Mouse (Mus musculus): Measurements from ENCODE around the gene S100a6. TPM values are rescaled to one million over a fixed set of nuclear protein-coding genes. Genes with fewer than 3 reads are reported as not detected.
A peak's percentile ranks its signal among the peaks of the same experiment; 100 is the strongest.

The S100a6 gene
- polyA plus RNA-seq, 1 experiment from 2014 or later, result 49.8 TPM

- ATAC-seq (ENCODE audit: insufficient number of reproducible peaks, insufficient read depth, low FRiP score, low read depth), result no peak
- H3K4me1 ChIP-seq (ENCODE audit: control insufficient read depth in 2 of 2, insufficient read depth in 2 of 2, low read length in 2 of 2), result peaks cover 16% of the 10 kb centered on the region in 2 experiments
- 72% methylated on average over 3 of the region's 3 CpGs for WGBS
These were observed 5.3 kb upstream of the S100a6 start for GRCm38 (mm10) chr3:90607361-90607760.

GRCm38 (mm10) chr3:90608223-90608622 lies 4.5 kb upstream of the S100a6 start, which contains the start of gene S100a5:
S100a5 (plus strand) TSS chr3:90608523.
- H3K4me2 ChIP-seq (ENCODE audit: low read length), result no peak within 1 kb of the TSS
- H3K4me1 ChIP-seq (ENCODE audit: control insufficient read depth in 2 of 2, insufficient read depth in 2 of 2, low read length in 2 of 2), result peaks cover 21 to 22% of the 10 kb centered on the region in 2 experiments
- H3K4me3 ChIP-seq (ENCODE audit: control insufficient read depth in 1 of 2, insufficient read depth in 1 of 2, low read depth in 1 of 2, low read length in 2 of 2), result no peak within 1 kb of the TSS
- ATAC-seq (ENCODE audit: insufficient number of reproducible peaks, insufficient read depth, low FRiP score, low read depth), result no peak
- WGBS, result 42% methylated on average over 3 of the region's 3 CpGs
- H3K27ac ChIP-seq (replicated peaks in 1 of 2; ENCODE audit: control insufficient read depth in 1 of 2, insufficient read depth in 1 of 2, low read depth in 2 of 2, low read length in 2 of 2), result no peak within 1 kb of the TSS
- no peaks in the 10 kb centered on the region for H3K36me3 ChIP-seq (ENCODE audit: control insufficient read depth, insufficient read depth, low read length)
- no peaks in the 10 kb centered on the region for H3K9me3 ChIP-seq (ENCODE audit: control insufficient read depth, low read length)
- H3K9ac ChIP-seq (ENCODE audit: low read length), result no peak within 1 kb of the TSS
- H3K27me3 ChIP-seq (ENCODE audit: control insufficient read depth, insufficient read depth, low read length), result peaks cover 4% of the 10 kb centered on the region; the same call in 1 of the 2 replicates

More at GRCm38 (mm10) chr3:90607361-90607760, 5.3 kb upstream of the S100a6 start:
- Histone ChIP-seq H3K4me3 (ENCODE audit: control insufficient read depth in 1 of 2, insufficient read depth in 1 of 2, low read depth in 1 of 2, low read length in 2 of 2) (no peak overlapping the region), H3K4me2 (ENCODE audit: low read length) (no peak overlapping the region), H3K27me3 (ENCODE audit: control insufficient read depth, insufficient read depth, low read length) (no peaks in the 10 kb centered on the region), H3K9me3 (ENCODE audit: control insufficient read depth, low read length) (no peaks in the 10 kb centered on the region), H3K27ac (replicated peaks in 1 of 2; ENCODE audit: control insufficient read depth in 1 of 2, insufficient read depth in 1 of 2, low read depth in 2 of 2, low read length in 2 of 2) (no peak overlapping the region), H3K9ac (ENCODE audit: low read length) (no peak overlapping the region), H3K36me3 (ENCODE audit: control insufficient read depth, insufficient read depth, low read length) (no peaks in the 10 kb centered on the region)

DNA sequence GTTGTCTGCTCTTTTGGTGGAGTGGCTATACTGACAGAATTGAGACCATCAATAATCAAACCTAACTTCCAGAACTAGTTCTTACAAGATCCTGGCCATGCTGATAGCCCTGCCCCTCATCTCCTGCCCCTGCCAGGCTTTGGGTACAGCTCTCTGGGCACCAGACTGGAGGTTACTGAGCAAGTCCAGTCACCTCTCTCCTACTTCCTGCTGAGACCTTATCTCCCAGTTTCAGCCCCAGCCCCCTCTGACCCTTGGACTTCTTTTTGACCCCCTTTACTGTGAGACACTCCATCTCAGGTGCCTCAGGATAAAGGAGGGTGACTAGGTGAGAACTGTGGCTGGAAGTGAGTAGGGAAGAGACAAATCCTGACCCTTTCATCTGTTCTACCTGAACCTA lies 3.6 kb upstream of the S100a6 start:
- no peak overlapping the region for H3K27ac ChIP-seq (replicated peaks in 1 of 2; ENCODE audit: control insufficient read depth in 1 of 2, insufficient read depth in 1 of 2, low read depth in 2 of 2, low read length in 2 of 2)
- no peaks in the 10 kb centered on the region for H3K36me3 ChIP-seq (ENCODE audit: control insufficient read depth, insufficient read depth, low read length)
- no peak overlapping the region for H3K4me2 ChIP-seq (ENCODE audit: low read length)
- peaks cover 4% of the 10 kb centered on the region for H3K27me3 ChIP-seq (ENCODE audit: control insufficient read depth, insufficient read depth, low read length)
- H3K4me3 ChIP-seq (ENCODE audit: control insufficient read depth in 1 of 2, insufficient read depth in 1 of 2, low read depth in 1 of 2, low read length in 2 of 2), result no peak overlapping the region
- no peak for ATAC-seq (ENCODE audit: insufficient number of reproducible peaks, insufficient read depth, low FRiP score, low read depth)
- H3K9ac ChIP-seq (ENCODE audit: low read length), result no peak overlapping the region
- peaks cover 14 to 15% of the 10 kb centered on the region in 2 experiments for H3K4me1 ChIP-seq (ENCODE audit: control insufficient read depth in 2 of 2, insufficient read depth in 2 of 2, low read length in 2 of 2)
- no peaks in the 10 kb centered on the region for H3K9me3 ChIP-seq (ENCODE audit: control insufficient read depth, low read length)

- 76% methylated on average over 3 of the region's 3 CpGs for WGBS
- peaks cover 4% of the 10 kb centered on the region for H3K27me3 ChIP-seq (ENCODE audit: control insufficient read depth, insufficient read depth, low read length)
- no peak overlapping the region for H3K4me3 ChIP-seq (ENCODE audit: control insufficient read depth in 1 of 2, insufficient read depth in 1 of 2, low read depth in 1 of 2, low read length in 2 of 2)
- no peak for ATAC-seq (ENCODE audit: insufficient number of reproducible peaks, insufficient read depth, low FRiP score, low read depth)
- no peaks in the 10 kb centered on the region for H3K9me3 ChIP-seq (ENCODE audit: control insufficient read depth, low read length)
- peaks cover 5 to 12% of the 10 kb centered on the region in 2 experiments; a peak in 3 of 4 replicates for H3K4me1 ChIP-seq (ENCODE audit: control insufficient read depth in 2 of 2, insufficient read depth in 2 of 2, low read length in 2 of 2)
- no peak overlapping the region for H3K27ac ChIP-seq (replicated peaks in 1 of 2; ENCODE audit: control insufficient read depth in 1 of 2, insufficient read depth in 1 of 2, low read depth in 2 of 2, low read length in 2 of 2)
- no peaks in the 10 kb centered on the region for H3K36me3 ChIP-seq (ENCODE audit: control insufficient read depth, insufficient read depth, low read length)
- no peak overlapping the region for H3K9ac ChIP-seq (ENCODE audit: low read length)
- no peak overlapping the region for H3K4me2 ChIP-seq (ENCODE audit: low read length)
These were observed 1.2 kb upstream of the S100a6 start for GRCm38 (mm10) chr3:90611494-90611893.

GRCm38 (mm10) chr3:90612061-90612460 lies 621 bp upstream of the S100a6 start:
- Histone ChIP-seq H3K9me3 (ENCODE audit: control insufficient read depth, low read length) (no peaks in the 10 kb centered on the region), H3K4me3 (ENCODE audit: control insufficient read depth in 1 of 2, insufficient read depth in 1 of 2, low read depth in 1 of 2, low read length in 2 of 2) (no peak overlapping the region), H3K9ac (ENCODE audit: low read length) (no peak overlapping the region), H3K36me3 (ENCODE audit: control insufficient read depth, insufficient read depth, low read length) (no peaks in the 10 kb centered on the region), H3K27ac (replicated peaks in 1 of 2; ENCODE audit: control insufficient read depth in 1 of 2, insufficient read depth in 1 of 2, low read depth in 2 of 2, low read length in 2 of 2) (no peak overlapping the region), H3K4me2 (ENCODE audit: low read length) (no peak overlapping the region), H3K27me3 (ENCODE audit: control insufficient read depth, insufficient read depth, low read length) (peaks cover 4% of the 10 kb centered on the region), H3K4me1 (ENCODE audit: control insufficient read depth in 2 of 2, insufficient read depth in 2 of 2, low read length in 2 of 2) (peaks cover 5 to 12% of the 10 kb centered on the region in 2 experiments; a peak in 3 of 4 replicates)
- WGBS, result 63% methylated on average over 4 of the region's 4 CpGs
- ATAC-seq (ENCODE audit: insufficient number of reproducible peaks, insufficient read depth, low FRiP score, low read depth), result no peak

DNA sequence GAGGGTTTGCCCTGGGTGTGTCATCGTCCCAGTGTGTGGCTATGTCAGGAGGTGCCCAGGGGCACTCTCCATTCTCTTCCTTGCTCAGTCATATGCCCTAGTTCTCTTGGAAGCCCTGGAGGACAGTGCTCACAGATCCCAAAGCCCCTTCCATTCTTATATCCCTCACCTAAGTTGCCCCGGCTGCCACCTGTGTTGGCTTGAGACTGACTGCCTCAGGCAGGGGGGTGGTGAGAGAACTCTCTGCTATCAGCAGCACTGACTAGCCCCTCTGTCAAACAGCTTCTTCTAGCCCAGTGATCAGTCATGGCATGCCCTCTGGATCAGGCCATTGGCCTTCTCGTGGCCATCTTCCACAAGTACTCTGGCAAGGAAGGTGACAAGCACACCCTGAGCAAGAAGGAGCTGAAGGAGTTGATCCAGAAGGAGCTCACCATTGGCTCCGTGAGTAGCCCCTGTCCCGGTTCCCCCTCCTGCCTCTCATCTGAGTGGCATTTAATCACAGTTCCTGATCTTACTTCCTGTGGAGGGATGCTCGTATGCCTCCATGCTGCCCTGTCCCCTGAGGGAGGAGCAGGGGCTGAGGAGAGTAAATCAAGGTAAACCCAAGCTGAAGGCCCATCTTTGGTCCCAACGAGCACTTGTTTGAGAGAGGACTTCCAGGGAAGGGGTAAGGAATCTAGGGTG lies 922 bp downstream of the S100a6 start:
- ATAC-seq (ENCODE audit: insufficient number of reproducible peaks, insufficient read depth, low FRiP score, low read depth), result no peak
- Histone ChIP-seq H3K4me3 (ENCODE audit: control insufficient read depth in 1 of 2, insufficient read depth in 1 of 2, low read depth in 1 of 2, low read length in 2 of 2) (peak overlapping the region in 1 of 2 experiments; percentile 36; a peak in 1 of 4 replicates), H3K36me3 (ENCODE audit: control insufficient read depth, insufficient read depth, low read length) (no peaks in the 10 kb centered on the region), H3K9ac (ENCODE audit: low read length) (peak overlapping the region; percentile 57; the same call in 1 of the 2 replicates), H3K4me2 (ENCODE audit: low read length) (peak overlapping the region; percentile 82), H3K9me3 (ENCODE audit: control insufficient read depth, low read length) (no peaks in the 10 kb centered on the region), H3K27me3 (ENCODE audit: control insufficient read depth, insufficient read depth, low read length) (peaks cover 4% of the 10 kb centered on the region), H3K4me1 (ENCODE audit: control insufficient read depth in 2 of 2, insufficient read depth in 2 of 2, low read length in 2 of 2) (peaks cover 5 to 12% of the 10 kb centered on the region in 2 experiments; a peak in 3 of 4 replicates), H3K27ac (replicated peaks in 1 of 2; ENCODE audit: control insufficient read depth in 1 of 2, insufficient read depth in 1 of 2, low read depth in 2 of 2, low read length in 2 of 2) (no peak overlapping the region)
- 58% methylated on average over 7 of the region's 7 CpGs for WGBS

- Histone ChIP-seq H3K27me3 (ENCODE audit: control insufficient read depth, insufficient read depth, low read length) (peaks cover 4% of the 10 kb centered on the region), H3K36me3 (ENCODE audit: control insufficient read depth, insufficient read depth, low read length) (no peaks in the 10 kb centered on the region), H3K4me3 (ENCODE audit: control insufficient read depth in 1 of 2, insufficient read depth in 1 of 2, low read depth in 1 of 2, low read length in 2 of 2) (no peak overlapping the region), H3K9ac (ENCODE audit: low read length) (no peak overlapping the region), H3K27ac (replicated peaks in 1 of 2; ENCODE audit: control insufficient read depth in 1 of 2, insufficient read depth in 1 of 2, low read depth in 2 of 2, low read length in 2 of 2) (no peak overlapping the region), H3K4me1 (ENCODE audit: control insufficient read depth in 2 of 2, insufficient read depth in 2 of 2, low read length in 2 of 2) (peaks cover 5 to 12% of the 10 kb centered on the region in 2 experiments; a peak in 3 of 4 replicates), H3K9me3 (ENCODE audit: control insufficient read depth, low read length) (no peaks in the 10 kb centered on the region), H3K4me2 (ENCODE audit: low read length) (no peak overlapping the region)
- ATAC-seq (ENCODE audit: insufficient number of reproducible peaks, insufficient read depth, low FRiP score, low read depth), result no peak
- 79% methylated on average over 6 of the region's 6 CpGs for WGBS
These were observed 1.5 kb downstream of the S100a6 start for GRCm38 (mm10) chr3:90614148-90614530.

All from heart, embryonic 14.5 days (tissue).